Mouse (Mus musculus): ENCODE measurements around the gene 0610009B22Rik. TPM values are rescaled to one million over a fixed set of nuclear protein-coding genes. Genes with fewer than 3 reads are reported as not detected.
"Not testable (repeated sequence)": the region's sequence is repeated elsewhere in the genome, so short reads cannot be mapped to it uniquely, and the experiment has no call there.

0610009B22Rik gene
- polyA plus RNA-seq, 1 experiment = 45.7 TPM

DNA sequence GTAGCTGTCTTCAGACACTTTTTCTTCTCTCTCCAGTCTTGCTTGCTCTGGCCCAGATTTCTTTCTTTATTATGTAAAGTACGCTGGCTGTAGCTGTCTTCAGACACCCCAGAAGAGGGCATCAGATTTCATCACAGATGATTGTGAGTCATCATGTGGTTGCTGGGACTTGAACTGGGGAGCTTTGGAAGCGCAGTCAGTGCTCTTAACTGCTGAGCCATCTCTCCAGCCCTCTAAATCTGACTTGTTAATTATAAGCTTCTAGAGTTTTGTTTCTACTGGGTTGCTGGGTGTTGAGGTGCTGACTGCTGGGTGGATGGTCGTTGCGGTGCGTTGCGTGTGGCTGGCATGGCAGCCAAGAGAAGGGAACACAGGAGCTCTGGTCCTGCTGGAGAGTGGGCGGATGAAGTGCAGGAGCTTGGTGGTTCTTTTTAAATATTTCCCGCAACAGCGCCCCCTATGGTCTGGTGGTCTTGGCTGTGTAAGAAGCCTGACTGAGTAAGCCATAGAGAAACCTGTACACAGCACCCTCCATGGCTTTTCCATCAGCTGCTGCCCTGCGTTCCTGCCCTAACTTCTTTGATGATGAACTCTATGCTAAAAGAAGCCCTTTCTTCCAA lies 14.8 kb upstream of the 0610009B22Rik start:
- H3K9me3 ChIP-seq (replicated peaks; ENCODE audit: control insufficient read depth, insufficient read depth, low read length, poor library complexity, severe bottlenecking) = no peaks in the 10 kb centered on the region
- H3K4me3 ChIP-seq (ENCODE audit: low read depth, low read length) = peak overlapping the region; percentile 69
- TF ChIP-seq POLR2A (IDR thresholded peaks at IDR 0.05; ENCODE audit: insufficient read depth, low read length) (peak; percentile 70), CTCF (IDR thresholded peaks at IDR 0.05; ENCODE audit: low read depth, low read length) (peak; percentile 58), EP300 (IDR thresholded peaks at IDR 0.05; ENCODE audit: insufficient read depth, low read depth, low read length) (no peak)
- H3K27ac ChIP-seq (ENCODE audit: insufficient read depth, low read length) = peak overlapping the region; percentile 92
- peaks cover 21% of the 10 kb centered on the region for H3K36me3 ChIP-seq (ENCODE audit: control insufficient read depth, insufficient read depth, low read length, poor library complexity, severe bottlenecking)
- no peaks in the 10 kb centered on the region for H3K4me1 ChIP-seq (ENCODE audit: control insufficient read depth, insufficient read depth, low read length)
- peak overlapping the region; percentile 22; the same call in 1 of the 2 replicates for H3K9ac ChIP-seq (ENCODE audit: low read depth, poor library complexity, severe bottlenecking)
- H3K27me3 ChIP-seq (ENCODE audit: control insufficient read depth, insufficient read depth, low read length, poor library complexity, severe bottlenecking) = no peaks in the 10 kb centered on the region

- Histone ChIP-seq H3K27ac (ENCODE audit: insufficient read depth, low read length) (peak overlapping the region; percentile 89), H3K36me3 (ENCODE audit: control insufficient read depth, insufficient read depth, low read length, poor library complexity, severe bottlenecking) (peaks cover 22% of the 10 kb centered on the region), H3K9me3 (replicated peaks; ENCODE audit: control insufficient read depth, insufficient read depth, low read length, poor library complexity, severe bottlenecking) (no peaks in the 10 kb centered on the region), H3K9ac (ENCODE audit: low read depth, poor library complexity, severe bottlenecking) (no peak overlapping the region), H3K27me3 (ENCODE audit: control insufficient read depth, insufficient read depth, low read length, poor library complexity, severe bottlenecking) (no peaks in the 10 kb centered on the region), H3K4me1 (ENCODE audit: control insufficient read depth, insufficient read depth, low read length) (no peaks in the 10 kb centered on the region), H3K4me3 (ENCODE audit: low read depth, low read length) (no peak overlapping the region)
- TF ChIP-seq POLR2A (IDR thresholded peaks at IDR 0.05; ENCODE audit: insufficient read depth, low read length) (no peak), CTCF (IDR thresholded peaks at IDR 0.05; ENCODE audit: low read depth, low read length) (no peak), EP300 (IDR thresholded peaks at IDR 0.05; ENCODE audit: insufficient read depth, low read depth, low read length) (no peak)
Observed at GRCm38 (mm10) chr11:51702831-51703230, 14.2 kb upstream of the 0610009B22Rik start.

GRCm38 (mm10) chr11:51694984-51695383 lies 6.3 kb upstream of the 0610009B22Rik start:
- Histone ChIP-seq H3K4me1 (ENCODE audit: control insufficient read depth, insufficient read depth, low read length) (no peaks in the 10 kb centered on the region), H3K27me3 (ENCODE audit: control insufficient read depth, insufficient read depth, low read length, poor library complexity, severe bottlenecking) (no peaks in the 10 kb centered on the region; the same call in 1 of the 2 replicates), H3K36me3 (ENCODE audit: control insufficient read depth, insufficient read depth, low read length, poor library complexity, severe bottlenecking) (peaks cover 6% of the 10 kb centered on the region), H3K9ac (ENCODE audit: low read depth, poor library complexity, severe bottlenecking) (no peak overlapping the region), H3K27ac (ENCODE audit: insufficient read depth, low read length) (no peak overlapping the region), H3K9me3 (replicated peaks; ENCODE audit: control insufficient read depth, insufficient read depth, low read length, poor library complexity, severe bottlenecking) (no peaks in the 10 kb centered on the region), H3K4me3 (ENCODE audit: low read depth, low read length) (no peak overlapping the region)
- TF ChIP-seq EP300 (IDR thresholded peaks at IDR 0.05; ENCODE audit: insufficient read depth, low read depth, low read length) = no peak
- no peak for TF ChIP-seq POLR2A (IDR thresholded peaks at IDR 0.05; ENCODE audit: insufficient read depth, low read length)
- no peak for TF ChIP-seq CTCF (IDR thresholded peaks at IDR 0.05; ENCODE audit: low read depth, low read length)

GRCm38 (mm10) chr11:51690597-51690996 lies 1.9 kb upstream of the 0610009B22Rik start:
- not testable (repeated sequence) for H3K36me3 ChIP-seq (ENCODE audit: control insufficient read depth, insufficient read depth, low read length, poor library complexity, severe bottlenecking); H3K4me1 ChIP-seq (ENCODE audit: control insufficient read depth, insufficient read depth, low read length); H3K9me3 ChIP-seq (replicated peaks; ENCODE audit: control insufficient read depth, insufficient read depth, low read length, poor library complexity, severe bottlenecking); H3K9ac ChIP-seq (ENCODE audit: low read depth, poor library complexity, severe bottlenecking); H3K4me3 ChIP-seq (ENCODE audit: low read depth, low read length); H3K27ac ChIP-seq (ENCODE audit: insufficient read depth, low read length); H3K27me3 ChIP-seq (ENCODE audit: control insufficient read depth, insufficient read depth, low read length, poor library complexity, severe bottlenecking)

- H3K9me3 ChIP-seq (replicated peaks; ENCODE audit: control insufficient read depth, insufficient read depth, low read length, poor library complexity, severe bottlenecking) = no peaks in the 10 kb centered on the region
- peak overlapping the region; percentile 78 for H3K9ac ChIP-seq (ENCODE audit: low read depth, poor library complexity, severe bottlenecking)
- H3K36me3 ChIP-seq (ENCODE audit: control insufficient read depth, insufficient read depth, low read length, poor library complexity, severe bottlenecking) = peaks cover 8% of the 10 kb centered on the region
- H3K27me3 ChIP-seq (ENCODE audit: control insufficient read depth, insufficient read depth, low read length, poor library complexity, severe bottlenecking) = no peaks in the 10 kb centered on the region
- H3K27ac ChIP-seq (ENCODE audit: insufficient read depth, low read length) = peak overlapping the region; percentile 96
- H3K4me1 ChIP-seq (ENCODE audit: control insufficient read depth, insufficient read depth, low read length) = no peaks in the 10 kb centered on the region
- peak overlapping the region; percentile 88 for H3K4me3 ChIP-seq (ENCODE audit: low read depth, low read length)
- TF ChIP-seq EP300 (IDR thresholded peaks at IDR 0.05; ENCODE audit: insufficient read depth, low read depth, low read length) (no peak), CTCF (IDR thresholded peaks at IDR 0.05; ENCODE audit: low read depth, low read length) (no peak), POLR2A (IDR thresholded peaks at IDR 0.05; ENCODE audit: insufficient read depth, low read length) (no peak)
Observed at GRCm38 (mm10) chr11:51689343-51689742, 669 bp upstream of the 0610009B22Rik start.

DNA sequence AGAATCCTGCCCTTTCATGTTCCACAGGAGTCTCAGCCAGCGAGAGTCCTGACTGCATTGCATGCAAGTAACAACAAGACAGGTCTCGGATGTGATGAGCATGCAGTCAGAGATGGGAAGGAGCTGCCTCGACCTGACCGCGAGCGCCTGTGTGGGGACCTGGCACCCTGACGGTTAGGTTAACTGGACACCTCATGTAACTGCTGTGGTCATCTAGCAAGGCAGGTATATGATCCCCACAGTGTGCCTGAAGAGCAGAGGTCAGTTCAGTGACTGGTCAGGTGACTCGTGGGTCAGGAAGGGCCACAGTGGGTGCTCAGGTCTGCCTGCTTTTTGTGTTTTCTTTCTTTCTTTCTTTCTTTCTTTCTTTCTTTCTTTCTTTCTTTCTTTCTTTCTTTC lies 6.7 kb downstream of the 0610009B22Rik start:
- Histone ChIP-seq H3K36me3 (ENCODE audit: control insufficient read depth, insufficient read depth, low read length, poor library complexity, severe bottlenecking) (peaks cover 8% of the 10 kb centered on the region), H3K9ac (ENCODE audit: low read depth, poor library complexity, severe bottlenecking) (no peak overlapping the region), H3K4me1 (ENCODE audit: control insufficient read depth, insufficient read depth, low read length) (no peaks in the 10 kb centered on the region), H3K9me3 (replicated peaks; ENCODE audit: control insufficient read depth, insufficient read depth, low read length, poor library complexity, severe bottlenecking) (no peaks in the 10 kb centered on the region), H3K4me3 (ENCODE audit: low read depth, low read length) (no peak overlapping the region), H3K27ac (ENCODE audit: insufficient read depth, low read length) (no peak overlapping the region), H3K27me3 (ENCODE audit: control insufficient read depth, insufficient read depth, low read length, poor library complexity, severe bottlenecking) (no peaks in the 10 kb centered on the region)
- no peak for TF ChIP-seq CTCF (IDR thresholded peaks at IDR 0.05; ENCODE audit: low read depth, low read length)
- no peak for TF ChIP-seq EP300 (IDR thresholded peaks at IDR 0.05; ENCODE audit: insufficient read depth, low read depth, low read length)
- no peak for TF ChIP-seq POLR2A (IDR thresholded peaks at IDR 0.05; ENCODE audit: insufficient read depth, low read length)

All from ES-Bruce4 (cell line).